Mouse (Mus musculus): ENCODE results near the gene Dtnb. TPM values are rescaled to one million over a fixed set of nuclear protein-coding genes. Genes with fewer than 3 reads are reported as not detected.
"Not testable (repeated sequence)": the region's sequence is repeated elsewhere in the genome, so short reads cannot be mapped to it uniquely, and the experiment has no call there.

The Dtnb gene
- polyA plus RNA-seq, 1 experiment from 2014 or later: 36.7 TPM

DNA sequence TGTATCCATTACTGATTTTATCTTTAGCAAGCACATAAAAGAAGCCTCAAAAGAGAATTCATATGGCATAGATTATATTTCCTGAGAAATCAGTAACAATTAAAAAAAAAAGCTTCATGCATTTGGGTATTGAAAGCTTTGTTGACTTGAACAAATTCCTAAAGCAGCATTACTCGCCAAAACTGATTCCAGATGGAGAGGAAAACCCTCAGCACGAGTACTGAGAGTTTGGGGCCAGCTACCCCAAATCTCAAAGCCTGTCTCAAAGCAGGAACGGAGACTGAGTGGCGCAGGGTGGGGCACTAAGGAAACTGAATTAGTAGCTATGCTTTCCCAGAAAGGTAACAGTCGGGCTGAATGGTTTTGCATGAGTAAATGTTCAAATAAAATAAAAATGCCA lies 108.5 kb downstream of the Dtnb start:
- Histone ChIP-seq H3K27me3 (ENCODE audit: insufficient read depth, poor library complexity, severe bottlenecking) (no peaks in the 10 kb centered on the region), H3K4me3 (no peak overlapping the region), H3K27ac (no peak overlapping the region), H3K4me1 (replicated peaks) (no peaks in the 10 kb centered on the region; the same call in 1 of the 2 replicates), H3K36me3 (no peaks in the 10 kb centered on the region), H3K9me3 (no peaks in the 10 kb centered on the region)
- no peak for DNase-seq (ENCODE audit: low spot score)
- WGBS: 76% methylated on average over 5 of the region's 5 CpGs

DNA sequence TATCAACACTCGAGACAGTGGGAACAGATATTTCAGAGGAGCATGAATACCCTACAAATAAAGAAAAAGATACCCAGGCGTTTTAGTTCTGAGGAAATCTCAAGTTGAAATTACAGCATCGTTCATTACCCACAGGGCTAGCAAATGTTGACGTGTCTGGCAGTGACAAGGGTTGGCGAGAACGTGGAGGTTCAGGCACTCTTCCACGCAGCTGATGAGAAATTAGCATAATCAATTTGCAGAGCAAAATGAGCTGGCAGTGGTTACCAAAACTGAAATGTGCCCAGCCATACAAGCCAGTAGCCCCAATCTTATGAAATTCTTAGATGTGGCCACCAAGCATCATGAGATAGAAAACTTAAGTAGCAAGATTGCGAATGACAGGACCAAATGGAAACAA lies 110.9 kb downstream of the Dtnb start:
- H3K9me3 ChIP-seq: no peaks in the 10 kb centered on the region
- DNase-seq (ENCODE audit: low spot score): no peak
- WGBS: 84% methylated on average over 8 of the region's 8 CpGs
- H3K4me3 ChIP-seq: no peak overlapping the region
- no peaks in the 10 kb centered on the region for H3K36me3 ChIP-seq
- no peaks in the 10 kb centered on the region for H3K27me3 ChIP-seq (ENCODE audit: insufficient read depth, poor library complexity, severe bottlenecking)
- no peaks in the 10 kb centered on the region; the same call in 1 of the 2 replicates for H3K4me1 ChIP-seq (replicated peaks)
- no peak overlapping the region for H3K27ac ChIP-seq

DNA sequence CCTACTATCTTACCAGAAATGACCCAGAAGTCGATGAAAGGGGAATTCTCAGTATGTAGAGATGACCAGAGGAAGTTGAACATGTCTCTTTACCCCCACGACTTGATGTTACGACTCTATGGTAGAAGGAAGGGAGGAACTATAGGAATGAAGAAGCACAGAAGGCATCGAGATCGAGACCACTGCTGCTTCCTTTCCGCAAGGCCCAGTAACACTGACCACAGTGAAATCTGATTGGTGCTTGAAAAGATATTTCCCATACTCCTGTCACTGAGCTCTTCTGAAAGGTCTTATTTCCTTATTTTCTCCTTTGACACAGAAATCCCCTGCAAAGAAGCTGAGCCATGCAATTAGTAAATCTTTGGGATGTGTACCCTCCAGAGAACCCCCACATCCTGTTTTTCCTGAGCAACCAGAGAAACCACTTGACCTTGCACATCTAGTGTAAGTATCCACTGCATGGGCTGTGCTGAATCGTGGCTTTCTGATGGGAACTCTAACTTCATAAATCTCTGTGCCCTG lies 114.3 kb downstream of the Dtnb start:
- no peaks in the 10 kb centered on the region for H3K4me1 ChIP-seq (replicated peaks)
- no peaks in the 10 kb centered on the region for H3K36me3 ChIP-seq
- H3K27me3 ChIP-seq (ENCODE audit: insufficient read depth, poor library complexity, severe bottlenecking): no peaks in the 10 kb centered on the region
- H3K9me3 ChIP-seq: no peaks in the 10 kb centered on the region
- no peak overlapping the region for H3K4me3 ChIP-seq
- 87% methylated on average over 7 of the region's 7 CpGs for WGBS
- DNase-seq (ENCODE audit: low spot score): no peak
- no peak overlapping the region for H3K27ac ChIP-seq

DNA sequence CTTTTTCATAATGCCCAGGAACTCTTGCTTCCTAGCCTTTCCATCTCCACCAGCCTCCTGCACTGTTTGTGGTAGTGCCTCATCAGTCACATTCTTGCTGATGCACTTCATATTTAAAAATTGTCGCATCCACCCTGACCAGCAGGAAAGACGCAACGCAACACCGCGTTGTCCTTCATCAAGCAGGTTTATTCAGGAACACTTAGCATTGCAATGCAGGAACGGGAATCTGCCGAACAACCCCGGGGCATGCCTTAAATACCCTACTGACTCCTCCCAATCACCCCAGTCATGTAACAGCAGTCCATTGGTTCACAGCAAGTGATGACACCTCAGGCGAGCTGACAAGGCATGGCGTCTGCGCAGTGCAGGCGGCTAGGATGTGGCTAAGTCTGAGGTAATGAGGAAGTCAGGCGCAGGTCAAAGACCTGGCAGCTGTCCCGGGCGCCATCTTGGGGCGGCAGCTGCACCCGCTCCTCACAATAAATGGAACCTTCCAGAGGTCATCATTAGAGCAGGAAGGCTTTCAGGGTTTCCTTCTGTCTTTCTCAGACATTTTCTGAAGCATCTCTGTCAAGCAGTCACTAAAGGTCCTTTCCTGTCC lies 118.8 kb downstream of the Dtnb start:
- 92% methylated on average over 17 of the region's 17 CpGs for WGBS
- H3K4me3 ChIP-seq; H3K9me3 ChIP-seq; H3K27me3 ChIP-seq (ENCODE audit: insufficient read depth, poor library complexity, severe bottlenecking); DNase-seq (ENCODE audit: low spot score); H3K27ac ChIP-seq; H3K36me3 ChIP-seq; H3K4me1 ChIP-seq (replicated peaks): not testable (repeated sequence)

DNA sequence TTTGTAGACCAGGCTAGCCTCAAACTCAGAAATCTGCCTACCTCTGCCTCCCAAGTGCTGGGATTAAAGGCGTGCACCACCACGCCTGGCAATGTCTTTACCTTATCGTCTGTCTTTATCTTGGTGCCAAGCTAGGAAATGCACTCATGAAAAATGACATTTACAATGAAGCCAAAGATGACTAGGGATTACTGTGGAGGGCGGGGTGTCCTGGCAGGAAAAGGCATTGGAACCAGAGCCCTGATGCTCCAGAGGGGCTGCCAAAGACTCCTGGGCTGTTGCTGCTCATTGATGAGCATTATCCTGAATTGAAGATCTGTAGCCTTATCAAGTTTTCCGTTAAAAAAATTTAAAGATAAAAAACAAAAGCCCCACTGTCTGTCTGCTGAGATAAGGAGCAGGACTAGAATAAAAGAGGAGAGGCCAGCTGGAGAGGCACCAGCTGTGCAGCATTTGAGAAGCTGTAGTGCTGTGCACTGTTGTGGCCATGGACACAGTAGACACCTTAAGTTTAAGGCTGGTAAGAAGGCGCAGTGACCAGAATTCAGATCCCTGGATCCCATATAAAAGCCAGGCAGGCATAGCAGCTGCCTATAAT lies 120.7 kb downstream of the Dtnb start:
- H3K27me3 ChIP-seq (ENCODE audit: insufficient read depth, poor library complexity, severe bottlenecking): no peaks in the 10 kb centered on the region
- no peaks in the 10 kb centered on the region for H3K9me3 ChIP-seq
- no peaks in the 10 kb centered on the region for H3K36me3 ChIP-seq
- WGBS: 88% methylated on average over 6 of the region's 6 CpGs
- no peaks in the 10 kb centered on the region for H3K4me1 ChIP-seq (replicated peaks)
- no peak overlapping the region for H3K4me3 ChIP-seq
- DNase-seq (ENCODE audit: low spot score): no peak
- H3K27ac ChIP-seq: no peak overlapping the region

DNA sequence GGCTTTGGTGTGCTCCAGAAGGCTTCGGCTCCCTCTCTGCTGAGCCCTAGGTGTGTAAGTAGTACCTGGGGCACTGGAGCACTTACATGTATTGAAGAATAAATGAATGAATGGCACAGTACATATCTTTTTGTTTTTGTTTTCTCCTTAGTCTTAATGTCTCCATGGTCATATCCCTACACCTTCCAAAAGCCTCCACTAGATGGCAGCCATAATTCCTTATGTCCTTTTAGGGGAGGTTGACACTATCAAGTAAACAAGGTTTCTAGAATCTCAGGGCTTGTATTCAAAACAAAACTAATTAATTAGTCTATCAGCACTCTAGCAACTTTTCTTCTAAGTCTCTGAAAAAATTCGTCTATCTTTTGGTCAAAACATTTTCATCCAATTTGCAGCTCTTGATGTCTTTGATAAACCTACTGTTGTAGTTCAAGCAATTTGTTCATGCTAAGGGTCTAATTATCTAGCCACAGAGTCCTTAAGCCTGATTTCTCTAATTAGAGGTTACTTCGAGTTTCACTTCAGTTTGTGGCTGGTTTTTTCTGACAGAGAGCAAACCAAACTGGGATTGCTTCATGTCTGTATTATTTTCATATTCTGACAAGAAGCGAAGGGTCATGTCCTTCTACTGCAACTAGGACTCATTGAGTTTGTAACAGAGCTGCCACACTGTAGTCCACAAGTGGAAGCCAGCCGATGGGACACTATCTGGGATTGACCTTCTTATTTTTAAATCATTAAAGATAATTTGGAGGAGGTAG lies 123.7 kb downstream of the Dtnb start:
- H3K4me1 ChIP-seq (replicated peaks): no peaks in the 10 kb centered on the region
- H3K27ac ChIP-seq: no peak overlapping the region
- H3K9me3 ChIP-seq: no peaks in the 10 kb centered on the region
- H3K4me3 ChIP-seq: no peak overlapping the region
- WGBS: 77% methylated on average over 5 of the region's 5 CpGs
- no peak for DNase-seq (ENCODE audit: low spot score)
- H3K36me3 ChIP-seq: no peaks in the 10 kb centered on the region
- no peaks in the 10 kb centered on the region for H3K27me3 ChIP-seq (ENCODE audit: insufficient read depth, poor library complexity, severe bottlenecking)

DNA sequence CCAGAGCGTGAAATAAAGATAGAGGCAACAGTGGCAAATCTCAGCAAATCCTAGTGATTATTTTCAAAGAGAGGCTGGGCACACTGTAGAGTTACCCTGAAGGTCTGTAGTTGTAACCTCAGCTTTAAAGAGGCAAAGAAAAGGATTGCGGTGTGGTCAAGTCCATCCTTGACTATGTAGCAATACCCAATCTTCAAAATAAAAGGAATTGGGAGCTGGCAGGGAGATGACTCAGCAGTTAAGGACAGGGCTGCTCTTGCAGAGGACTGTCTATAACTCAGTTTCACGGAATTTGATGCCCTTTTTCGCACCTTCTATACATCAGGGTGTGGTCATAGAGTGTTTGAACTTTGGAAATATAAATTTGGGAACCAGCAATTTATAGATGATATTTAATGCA lies 128.3 kb downstream of the Dtnb start:
- Histone ChIP-seq H3K27ac (no peak overlapping the region), H3K4me1 (replicated peaks) (no peaks in the 10 kb centered on the region)
- WGBS: 91% methylated on average over 4 of the region's 4 CpGs

GRCm38 (mm10) chr12:3702903-3703302 lies 130.7 kb downstream of the Dtnb start:
- no peaks in the 10 kb centered on the region for H3K36me3 ChIP-seq
- H3K4me3 ChIP-seq: no peak overlapping the region
- H3K4me1 ChIP-seq (replicated peaks): no peaks in the 10 kb centered on the region
- H3K27me3 ChIP-seq (ENCODE audit: insufficient read depth, poor library complexity, severe bottlenecking): no peaks in the 10 kb centered on the region
- WGBS: 93% methylated on average over 7 of the region's 7 CpGs
- H3K27ac ChIP-seq: no peak overlapping the region
- no peaks in the 10 kb centered on the region for H3K9me3 ChIP-seq
- no peak for DNase-seq (ENCODE audit: low spot score)

More for the DNA sequence above, 128.3 kb downstream of the Dtnb start:
- H3K27me3 ChIP-seq (ENCODE audit: insufficient read depth, poor library complexity, severe bottlenecking): no peaks in the 10 kb centered on the region
- no peak for DNase-seq (ENCODE audit: low spot score)
- no peaks in the 10 kb centered on the region for H3K9me3 ChIP-seq
- no peak overlapping the region for H3K4me3 ChIP-seq
- H3K36me3 ChIP-seq: no peaks in the 10 kb centered on the region

DNA sequence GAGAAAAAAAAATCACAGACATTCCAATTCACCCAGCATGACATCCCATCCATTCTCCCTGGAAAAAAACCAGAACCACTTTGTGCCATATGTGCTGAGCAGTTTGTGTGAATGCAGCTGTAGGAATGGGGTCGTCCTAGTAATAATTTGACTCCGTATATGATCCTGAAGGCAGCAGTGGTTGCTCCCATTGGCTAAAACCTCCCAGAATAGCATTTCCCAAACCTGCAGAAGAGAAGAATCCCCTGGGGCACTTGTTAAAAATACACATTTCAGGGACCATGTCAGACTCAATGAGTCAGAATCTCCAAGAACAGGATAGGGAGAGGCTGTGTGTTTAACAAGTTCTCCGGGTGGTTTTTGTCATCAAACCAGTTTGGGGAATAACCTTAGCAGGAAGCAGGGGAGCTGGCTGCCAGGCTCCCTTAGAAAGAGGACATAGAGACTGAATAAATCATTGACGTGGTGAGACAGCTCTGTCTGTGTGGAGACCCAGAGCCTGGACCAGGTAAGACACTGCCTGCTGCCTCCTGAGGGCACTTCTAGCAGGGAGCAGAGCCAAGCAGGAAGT lies 147.1 kb downstream of the Dtnb start:
- H3K27ac ChIP-seq: no peak overlapping the region
- WGBS: 70% methylated on average over 4 of the region's 4 CpGs
- no peaks in the 10 kb centered on the region for H3K4me1 ChIP-seq (replicated peaks)
- no peaks in the 10 kb centered on the region for H3K9me3 ChIP-seq
- no peak for DNase-seq (ENCODE audit: low spot score)
- no peaks in the 10 kb centered on the region for H3K27me3 ChIP-seq (ENCODE audit: insufficient read depth, poor library complexity, severe bottlenecking)
- H3K4me3 ChIP-seq: no peak overlapping the region
- no peaks in the 10 kb centered on the region for H3K36me3 ChIP-seq

DNA sequence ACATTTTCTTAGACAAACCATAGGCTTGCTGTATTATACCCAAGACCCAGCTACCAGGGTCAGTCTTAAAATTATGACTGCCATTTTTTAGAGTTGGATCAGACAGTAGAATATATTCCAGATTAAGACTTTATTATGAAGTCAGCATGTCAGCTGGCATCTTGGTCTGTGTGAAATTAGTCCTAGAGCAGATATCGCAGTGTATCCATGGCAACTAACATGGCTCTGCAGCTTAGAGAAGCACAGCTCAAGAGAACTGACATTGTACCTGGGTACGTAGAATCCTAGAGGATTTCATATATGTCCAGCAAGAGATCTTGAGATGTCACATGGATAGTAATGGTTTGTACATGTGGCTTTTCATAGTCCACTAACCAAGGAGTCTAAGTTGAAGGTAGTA lies 148.3 kb downstream of the Dtnb start:
- Histone ChIP-seq H3K9me3 (no peaks in the 10 kb centered on the region), H3K27me3 (ENCODE audit: insufficient read depth, poor library complexity, severe bottlenecking) (no peaks in the 10 kb centered on the region), H3K4me3 (no peak overlapping the region), H3K27ac (no peak overlapping the region), H3K36me3 (no peaks in the 10 kb centered on the region), H3K4me1 (replicated peaks) (no peaks in the 10 kb centered on the region)
- WGBS: 96% methylated on average over 2 of the region's 2 CpGs
- no peak for DNase-seq (ENCODE audit: low spot score)

- no peak overlapping the region for H3K27ac ChIP-seq
- WGBS: 82% methylated on average over 3 of the region's 3 CpGs
- no peaks in the 10 kb centered on the region for H3K36me3 ChIP-seq
- DNase-seq (ENCODE audit: low spot score): no peak
- H3K4me1 ChIP-seq (replicated peaks): no peaks in the 10 kb centered on the region
- H3K27me3 ChIP-seq (ENCODE audit: insufficient read depth, poor library complexity, severe bottlenecking): no peaks in the 10 kb centered on the region
- H3K4me3 ChIP-seq: no peak overlapping the region
- H3K9me3 ChIP-seq: no peaks in the 10 kb centered on the region
These were observed 151.6 kb downstream of the Dtnb start for GRCm38 (mm10) chr12:3723762-3724161.

DNA sequence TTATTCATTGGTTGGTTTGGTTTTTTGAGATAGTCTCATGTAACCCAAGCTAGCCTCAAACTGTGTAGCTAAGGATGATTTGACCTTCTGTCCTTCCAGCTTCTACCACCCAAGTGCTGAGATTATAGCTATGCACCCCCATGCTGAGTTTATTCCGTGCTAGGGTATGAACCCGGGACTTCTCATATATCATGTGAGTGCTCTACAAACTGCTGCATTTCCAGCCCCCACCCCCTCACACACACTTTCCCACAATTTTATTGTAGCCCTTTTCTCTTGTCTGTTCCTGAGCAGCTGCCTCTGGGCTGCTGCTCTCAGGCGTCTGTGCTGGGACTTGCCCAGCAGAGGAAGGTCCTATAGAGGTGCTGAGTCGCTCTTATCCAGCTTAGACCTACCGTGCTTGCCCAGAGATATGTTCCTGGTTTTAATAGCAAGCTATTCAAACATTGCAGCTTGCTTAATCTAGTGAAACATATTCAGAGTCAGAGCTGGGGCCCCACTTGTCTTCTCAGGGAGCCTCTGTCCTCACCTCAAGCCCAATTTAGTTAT lies 152.7 kb downstream of the Dtnb start:
- Histone ChIP-seq H3K9me3 (no peaks in the 10 kb centered on the region), H3K4me1 (replicated peaks) (no peaks in the 10 kb centered on the region), H3K4me3 (no peak overlapping the region), H3K27me3 (ENCODE audit: insufficient read depth, poor library complexity, severe bottlenecking) (no peaks in the 10 kb centered on the region), H3K36me3 (no peaks in the 10 kb centered on the region), H3K27ac (no peak overlapping the region)
- DNase-seq (ENCODE audit: low spot score): no peak
- WGBS: 71% methylated on average over 5 of the region's 5 CpGs
